Mouse (Mus musculus) gastrocnemius, postnatal 14 days (tissue): ENCODE measurements around the gene 9530053A07Rik. TPM values are rescaled to one million over a fixed set of nuclear protein-coding genes. Genes with fewer than 3 reads are reported as not detected.

Experiments used
- DNase-seq: peaks from one replicate; pipeline ENCODE4 v3.0.0; 2021; ENCODE audit warnings: mixed read lengths
- intact Hi-C: fragments of 180-260 bp; cut with DNase I; formaldehyde crosslinking; loops from one replicate; pipeline ENCODE4 v1.15.1; 2025; ENCODE audit warnings: low total_unique reads
- total RNA-seq, 2 experiments: library from RNA; stranded (reverse); gene quantifications; 2 replicates each; pipeline ENCODE4 v1.2.3; 2021

Gene 9530053A07Rik
- total RNA-seq, 2 experiments from 2014 or later, result not detected

DNA sequence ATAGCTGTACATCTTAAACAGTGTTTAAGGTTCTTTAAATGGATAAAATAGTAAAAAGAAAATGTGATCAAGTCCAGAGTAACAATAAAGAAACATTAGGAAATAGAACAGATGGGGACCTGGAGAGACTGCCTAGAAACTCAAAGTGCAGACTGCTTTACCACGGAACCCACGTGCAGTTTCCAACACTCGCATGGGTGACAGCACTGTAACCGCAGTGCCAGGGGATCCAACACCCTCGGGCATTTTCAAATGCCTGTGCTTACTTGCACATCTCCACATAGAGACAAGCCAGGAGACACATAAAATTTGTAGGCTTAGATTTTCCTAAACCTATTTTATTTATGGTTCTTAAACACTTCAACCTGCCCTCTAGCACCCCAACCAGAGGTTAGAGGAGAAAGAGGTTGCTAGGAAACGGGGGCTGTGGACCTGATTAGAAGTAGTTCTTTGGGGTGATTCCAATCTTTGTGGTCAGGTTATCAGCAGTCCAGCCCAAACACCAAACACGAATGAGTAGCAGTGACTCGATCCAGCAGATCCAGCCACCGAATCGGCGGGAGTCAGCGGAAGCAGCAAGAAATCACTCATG is 79.2 kb downstream of the 9530053A07Rik start:
- intact Hi-C loops, result no loop called here
- no peak for DNase-seq

- intact Hi-C loops, result no loop called here
- peak; percentile 63 for DNase-seq
These were observed 79.8 kb downstream of the 9530053A07Rik start for GRCm38 (mm10) chr7:28208988-28209508.

- no peak for DNase-seq
- intact Hi-C loops, result loop anchor here (10.0 kb wide), 1 partner anchor 94 kb away; the partner anchor contains the start of gene Dll3
These were observed 81.5 kb downstream of the 9530053A07Rik start for GRCm38 (mm10) chr7:28210731-28211130.

- peak; percentile 61 for DNase-seq
- intact Hi-C loops, result loop anchor here (10.0 kb wide), 1 partner anchor 91 kb away; the partner anchor contains the start of gene Dll3
These were observed 84.9 kb downstream of the 9530053A07Rik start for GRCm38 (mm10) chr7:28214142-28214541.

Other genes with a start within 250 kb of the 9530053A07Rik start
- 1 to 10 TPM; 3.3 to 3.8 TPM for gene Zfp974, start 200.0 kb upstream of the 9530053A07Rik start, total RNA-seq
- 1 to 10 TPM; 5.8 to 6.1 TPM for gene Zfp780b, start 150.3 kb upstream of the 9530053A07Rik start, total RNA-seq
- under 1 TPM; 0.53 to 0.68 TPM for gene Zfp850, start 115.4 kb upstream of the 9530053A07Rik start, total RNA-seq
- 100 to 1,000 TPM; 104 to 107 TPM for gene Psmc4, start 79.4 kb upstream of the 9530053A07Rik start, total RNA-seq
- gene Fcgbp, start 58.2 kb upstream of the 9530053A07Rik start, total RNA-seq, result under 1 TPM in 1 of 2 experiments, not detected in 1; 0.12 TPM
- gene Fbl, start 40.2 kb downstream of the 9530053A07Rik start, total RNA-seq, result 10 to 100 TPM; 23.7 to 31.0 TPM
- 100 to 1,000 TPM; 129 to 156 TPM for gene Dyrk1b, start 50.0 kb downstream of the 9530053A07Rik start, total RNA-seq
- gene Eid2, start 138.4 kb downstream of the 9530053A07Rik start, total RNA-seq, result 1 to 10 TPM; 6.9 to 8.9 TPM
- gene Eid2b, start 148.3 kb downstream of the 9530053A07Rik start, total RNA-seq, result 1 to 10 TPM; 5.6 to 5.9 TPM
- not detected for gene Selenov, start 161.7 kb downstream of the 9530053A07Rik start, total RNA-seq
- not detected for gene Dll3, start 172.8 kb downstream of the 9530053A07Rik start, total RNA-seq
- 10 to 100 TPM; 38.2 to 39.4 TPM for gene Timm50, start 182.6 kb downstream of the 9530053A07Rik start, total RNA-seq
- 10 to 100 TPM; 60.0 to 60.1 TPM for gene Supt5, start 209.3 kb downstream of the 9530053A07Rik start, total RNA-seq
- gene Rps16, start 221.2 kb downstream of the 9530053A07Rik start, total RNA-seq, result 100 to 1,000 TPM; 522 to 620 TPM
- 10 to 100 TPM; 15.0 to 15.7 TPM for gene Plekhg2, start 243.1 kb downstream of the 9530053A07Rik start, total RNA-seq